In the genomic region with DNA sequence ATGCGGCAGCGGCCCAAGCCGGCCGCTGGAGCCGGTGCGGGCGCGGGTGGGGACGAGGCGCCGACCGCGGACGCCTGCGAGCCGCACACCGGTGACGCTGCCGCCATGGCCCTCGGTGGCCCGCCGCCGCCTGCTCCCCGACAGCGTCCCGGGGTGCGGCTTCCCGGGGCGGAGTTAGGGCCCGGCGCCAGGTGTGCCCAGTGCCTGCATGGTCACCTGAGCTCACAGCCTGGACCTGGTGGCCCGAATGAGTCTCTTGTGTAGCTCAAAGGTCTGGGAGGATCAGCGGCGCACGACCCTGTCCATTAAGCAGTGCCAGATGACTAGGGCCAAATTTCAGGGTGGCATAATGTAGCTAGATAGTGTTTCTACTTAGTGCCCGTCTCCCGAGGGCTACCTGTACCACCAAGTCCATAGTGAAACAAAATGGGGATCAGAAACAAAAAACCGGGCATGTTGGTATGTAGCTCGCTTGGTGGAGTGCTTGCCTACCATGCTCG, we compare ENCODE assay signal across 7 mouse cellular contexts. TPM values are rescaled to one million over a fixed set of nuclear protein-coding genes. Genes with fewer than 3 reads are reported as not detected.
DNase-seq lines count a peak whose midpoint lies in the region; ATAC-seq and TF ChIP-seq lines count a peak whose summit lies in the region.

TSS of gene Tmem238 (minus strand) at position 221 of the 500 bp plus-strand sequence.

- no peak for TF ChIP-seq CTCF in E14TG2a.4 (conservative IDR thresholded peaks at IDR 0.05; ENCODE audit: low read length)
- no peak for TF ChIP-seq CTCF in forebrain, postnatal 0 days (IDR thresholded peaks at IDR 0.05; ENCODE audit: low read depth)

- peaks cover 42% of the 10 kb centered on the region for H3K36me3 ChIP-seq in E14TG2a.4 (ENCODE audit: insufficient read depth, low read length)
- peaks cover 5% of the 10 kb centered on the region; the same call in 1 of the 2 replicates for H3K36me3 ChIP-seq in forebrain, postnatal 0 days (ENCODE audit: insufficient read depth)
- peaks cover 2% of the 10 kb centered on the region; the same call in 1 of the 2 replicates for H3K36me3 ChIP-seq in intestine, embryonic 15.5 days
- peaks cover 20% of the 10 kb centered on the region for H3K36me3 ChIP-seq in liver, embryonic 15.5 days (replicated peaks)
- H3K36me3 ChIP-seq in neural tube, embryonic 13.5 days, result peaks cover 9% of the 10 kb centered on the region

- peak within 1 kb of the TSS; percentile 45 for H3K27ac ChIP-seq in forebrain, postnatal 0 days (ENCODE audit: low read depth, low read length)
- peak within 1 kb of the TSS; percentile 85 for H3K27ac ChIP-seq in intestine, embryonic 15.5 days
- H3K27ac ChIP-seq in liver, embryonic 15.5 days (replicated peaks), result peak within 1 kb of the TSS; percentile 74
- H3K27ac ChIP-seq in neural tube, embryonic 13.5 days (replicated peaks), result peak within 1 kb of the TSS; percentile 56; the same call in 1 of the 2 replicates

- peaks cover 10% of the 10 kb centered on the region for H3K27me3 ChIP-seq in E14TG2a.4 (ENCODE audit: insufficient read depth, low read length)
- no peaks in the 10 kb centered on the region for H3K27me3 ChIP-seq in forebrain, postnatal 0 days (ENCODE audit: insufficient read depth, low read length)
- H3K27me3 ChIP-seq in intestine, embryonic 15.5 days (replicated peaks), result no peaks in the 10 kb centered on the region
- no peaks in the 10 kb centered on the region for H3K27me3 ChIP-seq in liver, embryonic 15.5 days
- H3K27me3 ChIP-seq in neural tube, embryonic 13.5 days, result peaks cover 25% of the 10 kb centered on the region

- H3K4me2 ChIP-seq in forebrain, postnatal 0 days (ENCODE audit: low read depth), result peak within 1 kb of the TSS; percentile 93
- H3K4me2 ChIP-seq in intestine, embryonic 15.5 days (replicated peaks), result peak within 1 kb of the TSS; percentile 93
- peak within 1 kb of the TSS; percentile 97 for H3K4me2 ChIP-seq in liver, embryonic 15.5 days
- H3K4me2 ChIP-seq in neural tube, embryonic 13.5 days, result peak within 1 kb of the TSS; percentile 89

- no peaks in the 10 kb centered on the region for H3K9me3 ChIP-seq in E14TG2a.4 (ENCODE audit: low read length)
- H3K9me3 ChIP-seq in forebrain, postnatal 0 days (ENCODE audit: low read length), result no peaks in the 10 kb centered on the region
- no peaks in the 10 kb centered on the region for H3K9me3 ChIP-seq in intestine, embryonic 15.5 days
- H3K9me3 ChIP-seq in liver, embryonic 15.5 days (replicated peaks), result no peaks in the 10 kb centered on the region
- H3K9me3 ChIP-seq in neural tube, embryonic 13.5 days, result no peaks in the 10 kb centered on the region

- peaks cover 41% of the 10 kb centered on the region for H3K4me1 ChIP-seq in E14TG2a.4 (replicated peaks; ENCODE audit: low read depth, low read length)
- H3K4me1 ChIP-seq in forebrain, postnatal 0 days (ENCODE audit: insufficient read depth), result 0 out of 2 replicates have a peak, but pooled peaks cover 4% of the 10 kb centered on the region
- H3K4me1 ChIP-seq in intestine, embryonic 15.5 days (replicated peaks), result peaks cover 11% of the 10 kb centered on the region
- peaks cover 52% of the 10 kb centered on the region for H3K4me1 ChIP-seq in liver, embryonic 15.5 days (replicated peaks)
- H3K4me1 ChIP-seq in neural tube, embryonic 13.5 days (replicated peaks), result peaks cover 26% of the 10 kb centered on the region

- WGBS in forebrain, postnatal 0 days, result 8% methylated on average over 40 of the region's 40 CpGs
- WGBS in intestine, embryonic 15.5 days, result 8% methylated on average over 40 of the region's 40 CpGs
- WGBS in liver, embryonic 15.5 days (ENCODE audit: insufficient replicate concordance), result 7% methylated on average over 40 of the region's 40 CpGs
- 9% methylated on average over 40 of the region's 40 CpGs for WGBS in neural tube, embryonic 13.5 days

- DNase-seq in adrenal gland, postnatal 36 days, result peak; percentile 68 to 83
- DNase-seq in forebrain, postnatal 0 days, result no peak
- DNase-seq in right cerebral cortex, adult 2 months (ENCODE audit: low spot score in 2 of 2), result no peak

- H3K4me3 ChIP-seq in E14TG2a.4 (replicated peaks; ENCODE audit: low read length), result peak within 1 kb of the TSS; percentile 87
- H3K4me3 ChIP-seq in forebrain, postnatal 0 days (ENCODE audit: low read depth, low read length), result peak within 1 kb of the TSS; percentile 56
- peak within 1 kb of the TSS; percentile 65 for H3K4me3 ChIP-seq in intestine, embryonic 15.5 days (replicated peaks)
- H3K4me3 ChIP-seq in liver, embryonic 15.5 days (replicated peaks), result peak within 1 kb of the TSS; percentile 76
- peak within 1 kb of the TSS; percentile 56 for H3K4me3 ChIP-seq in neural tube, embryonic 13.5 days

- peak within 1 kb of the TSS; percentile 74 for H3K9ac ChIP-seq in forebrain, postnatal 0 days
- peak within 1 kb of the TSS; percentile 78 for H3K9ac ChIP-seq in intestine, embryonic 15.5 days
- H3K9ac ChIP-seq in liver, embryonic 15.5 days, result peak within 1 kb of the TSS; percentile 81
- H3K9ac ChIP-seq in neural tube, embryonic 13.5 days, result peak within 1 kb of the TSS; percentile 84

- no peak for ATAC-seq in forebrain, postnatal 0 days
- ATAC-seq in intestine, embryonic 15.5 days, result peak; percentile 80
- ATAC-seq in liver, embryonic 15.5 days (ENCODE audit: insufficient read depth), result peak; percentile 39
- ATAC-seq in neural tube, embryonic 13.5 days (ENCODE audit: low read depth), result 0 out of 2 replicates have a peak, but pooled peaks have one; percentile 3

RNA-seq across cellular contexts. Expression of gene Tmem238, which starts in this region (rescaled TPM):
- 10 to 100 TPM in 1 of 2 experiments, 1 to 10 TPM in 1; 8.2 to 15.0 TPM for total RNA-seq in adrenal gland, postnatal 36 days (2021)
- total RNA-seq in forebrain, postnatal 0 days (2014; rRNA removed), result 7.3 and 10.1 TPM in 2 replicates
- polyA plus RNA-seq in forebrain, postnatal 0 days (2015; fragmentation: Nextera tagmentation; extraction: Ambion mirVana), result 13.3 and 15.0 TPM in 2 replicates
- polyA plus RNA-seq in intestine, embryonic 15.5 days (2015; fragmentation: Nextera tagmentation; extraction: Ambion mirVana), result 40.4 and 40.6 TPM in 2 replicates
- polyA plus RNA-seq in liver, embryonic 15.5 days (2015; fragmentation: Nextera tagmentation; extraction: Ambion mirVana), result 9.5 and 10.3 TPM in 2 replicates
- 2.9 and 3.8 TPM in 2 replicates for polyA plus RNA-seq in neural tube, embryonic 13.5 days (2015; fragmentation: Nextera tagmentation; extraction: Ambion mirVana)

Comparison
In these comparisons a context has a peak if more than half of its experiments do, and no peak if none do; other contexts are left out.
1. DNase-seq: peak in adrenal gland, postnatal 36 days (2 of 2); none in forebrain, postnatal 0 days (single experiment) and right cerebral cortex, adult 2 months (0 of 2).
2. Peak in every context shown above with its lines, with median percentiles within 50 percentile points of each other: H3K4me3 ChIP-seq, H3K27ac ChIP-seq, H3K4me2 ChIP-seq and H3K9ac ChIP-seq.